In genomic region chr11:59801881-59802280, GRCm38 (mm10) we compare ENCODE assay signal across 13 mouse cellular contexts. TPM values are rescaled to one million over a fixed set of nuclear protein-coding genes. Genes with fewer than 3 reads are reported as not detected.
"Had no signal": no experiment of that assay in that cellular context is flagged by ENCODE, and none has a peak within 500 bp of the region (broad histone marks: within the 10 kb centered on the region; RNA-seq: fewer than 3 reads in every experiment).

No protein-coding gene starts in this region.

- DNase-seq: gastrocnemius, postnatal 10 days; gastrocnemius, postnatal 25 days; heart, adult 2 months; heart, postnatal 14 days; heart, postnatal 4 days; kidney, adult 18-20 months; kidney, adult 8-10 months; kidney, postnatal 14 days; kidney, postnatal 36 days; layer of hippocampus, adult 9-11 months; layer of hippocampus, postnatal 36 days; left cerebral cortex, postnatal 4 days had no signal

RNA-seq across cellular contexts. Expression of gene Pld6, which starts 14.4 kb away (rescaled TPM):
- total RNA-seq: gastrocnemius, adult 2 months; gastrocnemius, postnatal 25 days had no signal
